Comparison of ENCODE assay signal across 18 mouse cellular contexts in genomic region chr17:62747381-62747780, GRCm38 (mm10).
A peak's percentile ranks its signal among the peaks of the same experiment; 100 is the strongest.
DNase-seq lines count a peak whose midpoint lies in the region; ATAC-seq and TF ChIP-seq lines count a peak whose summit lies in the region.
"Had no signal": no experiment of that assay in that cellular context is flagged by ENCODE, and none has a peak within 500 bp of the region (broad histone marks: within the 10 kb centered on the region; RNA-seq: fewer than 3 reads in every experiment).

No protein-coding gene starts in this region.

- peaks cover 21% of the 10 kb centered on the region for H3K4me1 ChIP-seq in hindbrain, embryonic 12.5 days
- H3K4me1 ChIP-seq in hindbrain, embryonic 16.5 days (ENCODE audit: control insufficient read depth, insufficient read depth, low read depth, low read length), result no peaks in the 10 kb centered on the region
- peaks cover 28% of the 10 kb centered on the region for H3K4me1 ChIP-seq in neural tube, embryonic 12.5 days
- H3K4me1 ChIP-seq: forebrain, embryonic 15.5 days had no signal

- no peak for ATAC-seq in hindbrain, embryonic 12.5 days (ENCODE audit: low FRiP score)
- no peak for ATAC-seq in hindbrain, embryonic 16.5 days
- ATAC-seq in neural tube, embryonic 12.5 days (ENCODE audit: low FRiP score, low read depth), result no peak
- ATAC-seq: forebrain, embryonic 15.5 days; intestine, postnatal 0 days had no signal

- TF ChIP-seq CTCF in left cerebral cortex, adult 2 months (IDR thresholded peaks at IDR 0.05), result no peak

- no peak overlapping the region for H3K4me3 ChIP-seq in hindbrain, embryonic 12.5 days
- no peak overlapping the region for H3K4me3 ChIP-seq in hindbrain, embryonic 16.5 days (ENCODE audit: low read length)
- H3K4me3 ChIP-seq in left cerebral cortex, adult 2 months, result no peak overlapping the region
- no peak overlapping the region for H3K4me3 ChIP-seq in neural tube, embryonic 12.5 days
- H3K4me3 ChIP-seq: embryonic facial prominence, embryonic 10.5 days; forebrain, embryonic 15.5 days; limb, embryonic 15.5 days; liver, embryonic 15.5 days had no signal

- intact Hi-C loops in left cerebral cortex, adult 2 months (cut with DNase I), result loop anchor here (1.0 kb wide), 1 partner anchor 19 kb away; no protein-coding TSS in a partner anchor
- intact Hi-C loops in left cerebral cortex, postnatal 4 days (cut with DNase I), result no loop called here

- H3K27me3 ChIP-seq in hindbrain, embryonic 12.5 days, result no peaks in the 10 kb centered on the region
- no peaks in the 10 kb centered on the region for H3K27me3 ChIP-seq in hindbrain, embryonic 16.5 days (replicated peaks; ENCODE audit: control insufficient read depth, insufficient read depth, low read length)
- no peaks in the 10 kb centered on the region for H3K27me3 ChIP-seq in neural tube, embryonic 12.5 days (replicated peaks)
- H3K27me3 ChIP-seq: forebrain, embryonic 15.5 days; limb, embryonic 15.5 days; liver, embryonic 15.5 days had no signal

- 62% methylated on average over 8 of the region's 8 CpGs for WGBS in hindbrain, embryonic 12.5 days
- 50% methylated on average over 8 of the region's 8 CpGs for WGBS in hindbrain, embryonic 16.5 days
- whole genome bisulfite sequencing in neural tube, embryonic 12.5 days, result 46% methylated on average over 8 of the region's 8 CpGs

- H3K36me3 ChIP-seq in hindbrain, embryonic 12.5 days, result no peaks in the 10 kb centered on the region
- no peaks in the 10 kb centered on the region for H3K36me3 ChIP-seq in hindbrain, embryonic 16.5 days (ENCODE audit: control insufficient read depth, insufficient read depth, low read length)
- no peaks in the 10 kb centered on the region for H3K36me3 ChIP-seq in neural tube, embryonic 12.5 days
- H3K36me3 ChIP-seq: embryonic facial prominence, embryonic 10.5 days; forebrain, embryonic 15.5 days; limb, embryonic 15.5 days; liver, embryonic 15.5 days had no signal

- no peak overlapping the region for H3K4me2 ChIP-seq in hindbrain, embryonic 12.5 days (replicated peaks)
- no peak overlapping the region for H3K4me2 ChIP-seq in hindbrain, embryonic 16.5 days (ENCODE audit: low read length)
- peak overlapping the region; percentile 27 for H3K4me2 ChIP-seq in neural tube, embryonic 12.5 days (replicated peaks)
- H3K4me2 ChIP-seq: forebrain, embryonic 15.5 days; limb, embryonic 15.5 days; liver, embryonic 15.5 days had no signal

- no peak for DNase-seq in left cerebral cortex, adult 2 months (ENCODE audit: extremely low spot score in 1 of 2, low spot score in 2 of 2)
- DNase-seq in left cerebral cortex, postnatal 4 days, result no peak
- DNase-seq in retina, embryonic 14.5 days (ENCODE audit: low spot score), result peak; percentile 25
- no peak for DNase-seq in embryo, embryonic 9.5 days (ENCODE audit: extremely low spot score)
- DNase-seq: adrenal gland, postnatal 25 days; cerebellum, adult 9-10 months; gastrocnemius, postnatal 14 days; lung, postnatal 4 days; right cerebral cortex, postnatal 14 days; spleen, adult 18-20 months had no signal

- H3K9me3 ChIP-seq in hindbrain, embryonic 12.5 days (replicated peaks), result no peaks in the 10 kb centered on the region
- H3K9me3 ChIP-seq in hindbrain, embryonic 16.5 days (ENCODE audit: control insufficient read depth, low read length), result no peaks in the 10 kb centered on the region
- H3K9me3 ChIP-seq in neural tube, embryonic 12.5 days, result no peaks in the 10 kb centered on the region
- H3K9me3 ChIP-seq: embryonic facial prominence, embryonic 10.5 days; forebrain, embryonic 15.5 days; limb, embryonic 15.5 days; liver, embryonic 15.5 days had no signal

- H3K9ac ChIP-seq in hindbrain, embryonic 12.5 days, result no peak overlapping the region
- H3K9ac ChIP-seq in hindbrain, embryonic 16.5 days (ENCODE audit: low read depth, low read length), result no peak overlapping the region
- no peak overlapping the region for H3K9ac ChIP-seq in neural tube, embryonic 12.5 days
- H3K9ac ChIP-seq: forebrain, embryonic 15.5 days; limb, embryonic 15.5 days; liver, embryonic 15.5 days had no signal

- peak overlapping the region; percentile 4; the same call in 1 of the 2 replicates for H3K27ac ChIP-seq in hindbrain, embryonic 12.5 days
- no peak overlapping the region for H3K27ac ChIP-seq in hindbrain, embryonic 16.5 days (ENCODE audit: low read depth, low read length)
- H3K27ac ChIP-seq in left cerebral cortex, adult 2 months, result peak overlapping the region; percentile 44; the same call in 1 of the 2 replicates
- no peak overlapping the region for H3K27ac ChIP-seq in neural tube, embryonic 12.5 days
- H3K27ac ChIP-seq: embryonic facial prominence, embryonic 10.5 days; forebrain, embryonic 15.5 days; limb, embryonic 15.5 days; liver, embryonic 15.5 days had no signal

Comparison
In these comparisons a context has a peak if more than half of its experiments do, and no peak if none do; other contexts are left out.
1. H3K27ac ChIP-seq: peak in hindbrain, embryonic 12.5 days (single experiment) and left cerebral cortex, adult 2 months (single experiment); none in hindbrain, embryonic 16.5 days (single experiment) and neural tube, embryonic 12.5 days (single experiment).